Mouse (Mus musculus) left cerebral cortex, postnatal 14 days (tissue): ENCODE measurements around the gene Dennd2a. TPM values are rescaled to one million over a fixed set of nuclear protein-coding genes. Genes with fewer than 3 reads are reported as not detected.

Source experiments
- DNase-seq, 2 experiments: peaks; one replicate each; pipeline ENCODE4 v3.0.0; 2021 to 2022; ENCODE audit warnings: low spot score in 2 of 2, mixed read lengths in 1 of 2
- intact Hi-C: fragments of 180-260 bp; cut with DNase I; formaldehyde crosslinking; loops from one replicate; pipeline ENCODE4 v1.15.1; 2025
- long read RNA-seq, 2 experiments: library from polyadenylated mRNA; stranded (forward); transcript quantifications; one replicate each; pipeline ENCODE4 v2.0.0; 2021
- total RNA-seq, 2 experiments: library from RNA; stranded (reverse); gene quantifications; 2 replicates each; pipeline ENCODE4 v1.2.3; 2021

Gene Dennd2a
- total RNA-seq, result 10 to 100 TPM; 21.4 to 22.7 TPM
- long read RNA-seq, experiment 1, full-length matches to known transcripts, result 14 of 16 reads
- long read RNA-seq, experiment 1, partial matches to known transcripts, result 2 of 16 reads
- long read RNA-seq, experiment 1, other reads (novel, unspliced or antisense), result 0 of 16 reads
- long read RNA-seq, experiment 2, full-length matches to known transcripts, result 8 of 16 reads
- long read RNA-seq, experiment 2, partial matches to known transcripts, result 1 of 16 reads
- long read RNA-seq, experiment 2, other reads (novel, unspliced or antisense), result 7 of 16 reads

DNA sequence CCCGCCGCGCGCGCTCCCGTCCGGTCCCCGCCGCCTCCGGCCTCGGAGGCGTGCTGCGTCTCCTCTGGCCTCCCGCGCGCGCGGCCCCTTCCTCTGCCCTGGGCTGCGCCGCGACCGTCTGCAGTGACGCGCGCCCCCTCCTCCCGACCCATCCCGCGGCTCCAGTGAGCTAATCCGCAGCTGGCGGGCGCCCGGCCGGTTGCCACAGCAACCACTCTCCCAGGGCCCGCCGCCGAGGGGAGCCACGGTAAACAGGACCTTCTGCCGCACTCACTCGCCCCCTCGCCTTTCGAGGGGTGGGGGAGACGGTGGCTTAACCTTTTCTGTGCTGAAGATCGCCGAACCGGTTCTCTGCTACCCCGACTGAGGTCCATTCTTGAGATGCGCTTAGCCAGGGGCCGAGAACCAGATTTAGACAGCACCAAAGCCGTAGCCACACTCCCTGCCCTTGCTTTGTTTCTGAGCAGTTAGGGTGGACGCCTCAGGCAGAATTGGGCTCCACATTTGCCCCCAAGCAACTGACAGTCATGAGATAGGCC, at the start of gene Dennd2a:
TSS of gene Dennd2a (minus strand) at position 145 of the 539 bp plus-strand sequence.
- intact Hi-C loops, result loop anchor here (5.0 kb wide), 1 partner anchor 35 kb away; no protein-coding TSS in a partner anchor

DNA sequence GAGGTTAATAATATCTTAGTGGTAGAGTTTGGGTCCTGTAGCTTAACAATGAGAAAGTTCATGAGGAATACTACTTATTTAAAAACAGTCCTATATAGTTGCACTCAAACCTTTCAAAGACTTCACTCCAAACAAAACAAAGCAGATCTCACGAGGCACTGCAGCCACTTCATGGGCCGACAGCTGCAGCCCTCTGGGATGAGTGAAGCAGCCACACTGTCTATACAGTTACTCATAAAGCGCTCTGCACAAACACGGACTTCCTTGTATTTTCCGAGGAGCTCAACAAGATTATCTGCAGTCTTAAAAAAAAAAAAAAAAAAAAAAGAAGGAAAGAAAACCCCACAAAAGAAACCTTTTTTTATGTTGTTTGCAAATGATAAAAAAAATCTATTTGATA, 49.7 kb upstream of the Dennd2a start:
- intact Hi-C loops, result loop anchor here (10.0 kb wide), 1 partner anchor 187 kb away; no protein-coding TSS in a partner anchor
- DNase-seq, result no peak

More for the DNA sequence above, at the start of gene Dennd2a:
- peak; percentile 86 to 91 for DNase-seq

DNA sequence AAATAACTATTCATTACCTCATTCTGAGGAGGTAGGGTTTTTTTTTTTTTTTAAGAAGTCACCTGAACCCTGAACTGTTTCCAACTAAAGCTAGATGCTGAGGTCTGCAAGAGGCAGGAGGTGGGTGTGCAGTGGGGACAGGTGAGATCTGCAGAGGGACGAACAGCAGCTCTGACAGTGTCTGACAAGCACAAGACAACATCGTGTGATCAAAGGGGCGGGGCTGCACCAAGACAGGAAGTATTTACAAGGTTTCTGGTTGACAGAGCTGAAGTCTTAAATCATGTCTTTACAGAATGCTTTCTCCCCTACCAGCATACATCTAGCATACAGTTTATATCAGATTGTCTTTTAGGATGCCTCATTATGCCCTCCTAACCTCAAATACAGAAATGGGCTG, 49.2 kb upstream of the Dennd2a start:
- no peak for DNase-seq
- intact Hi-C loops, result loop anchor here (10.0 kb wide), 1 partner anchor 188 kb away; no protein-coding TSS in a partner anchor

DNA sequence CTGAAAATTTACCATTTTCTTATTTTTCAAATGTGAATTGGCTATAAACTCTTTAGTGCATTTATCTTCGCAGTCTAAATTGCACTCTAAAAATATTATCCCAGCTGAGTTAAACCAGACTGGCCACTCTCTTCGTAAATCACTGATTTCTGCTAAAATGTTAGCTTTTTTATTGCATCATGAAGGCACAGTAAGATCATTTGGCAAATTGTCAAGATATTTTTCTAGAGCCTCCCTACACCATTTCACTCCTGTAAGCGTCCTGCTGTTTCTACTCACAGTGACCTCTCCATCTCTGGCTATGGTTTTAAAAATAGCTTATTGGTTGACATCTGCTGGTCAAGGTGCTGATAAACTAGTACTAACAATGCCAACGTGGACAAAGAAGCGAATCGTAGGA, 48.4 kb upstream of the Dennd2a start:
- intact Hi-C loops, result loop anchor here (10.0 kb wide), 1 partner anchor 189 kb away; no protein-coding TSS in a partner anchor
- no peak for DNase-seq

DNA sequence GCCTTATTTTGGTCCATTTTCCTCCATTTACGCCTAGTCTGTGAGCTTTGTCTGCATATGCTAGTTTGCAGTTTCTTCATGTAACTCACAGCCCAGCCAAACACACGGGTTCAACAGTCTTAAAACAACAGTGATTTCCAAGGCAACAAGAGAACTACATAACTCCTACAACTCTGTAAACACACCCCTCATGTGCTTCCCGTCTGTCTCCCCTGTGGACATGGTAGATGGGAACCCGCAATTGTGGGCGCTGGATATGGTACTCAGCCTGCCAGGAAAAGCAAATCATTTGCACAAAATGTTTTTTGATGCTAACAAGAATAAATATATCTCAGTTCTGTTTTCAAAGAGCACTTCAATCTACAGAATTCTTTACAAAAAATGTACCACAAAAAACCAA, 46.9 kb upstream of the Dennd2a start:
- intact Hi-C loops, result loop anchor here (10.0 kb wide), 1 partner anchor 190 kb away; no protein-coding TSS in a partner anchor
- DNase-seq, result peak; percentile 29 to 30

DNA sequence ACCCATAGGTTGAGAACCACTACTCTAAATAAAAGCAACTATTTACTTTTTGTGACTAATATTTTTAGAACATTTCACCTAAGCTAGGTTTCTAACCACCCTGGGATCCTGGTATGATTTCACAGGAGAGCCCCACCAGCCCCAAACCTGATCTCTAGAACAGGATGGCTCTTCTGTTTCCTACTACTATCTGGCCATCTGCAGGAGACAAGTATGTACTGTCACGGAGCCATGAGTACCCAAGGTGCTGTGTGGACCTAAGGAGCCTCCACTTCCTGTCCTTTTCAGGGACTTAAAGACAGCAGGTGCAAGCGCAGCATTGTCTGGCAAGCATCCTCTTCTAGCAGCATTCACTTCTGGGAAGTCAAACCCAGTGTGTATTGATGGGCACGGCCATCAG, 44.2 kb upstream of the Dennd2a start:
- intact Hi-C loops, result loop anchor here (10.0 kb wide), 1 partner anchor 193 kb away; no protein-coding TSS in a partner anchor
- DNase-seq, result no peak

DNA sequence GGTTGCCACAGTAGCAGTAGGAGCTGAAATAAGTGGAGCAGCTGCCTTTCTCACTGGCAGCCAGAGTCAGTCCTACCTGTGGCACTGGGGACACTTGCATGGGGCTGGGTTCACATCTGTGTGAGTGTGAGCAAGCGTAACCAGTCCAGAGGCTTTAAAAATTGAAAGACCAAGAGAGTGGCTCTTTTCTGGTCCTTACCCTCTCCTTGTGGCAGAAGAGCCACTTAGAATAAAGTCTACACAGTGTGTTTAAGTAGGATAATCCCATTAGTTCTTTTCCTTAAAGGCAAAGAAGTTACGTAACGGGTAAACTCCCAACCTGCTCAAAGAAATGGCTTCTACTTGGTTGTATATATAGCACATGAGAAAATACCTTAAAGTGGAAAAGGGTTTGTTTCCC, 43.2 kb upstream of the Dennd2a start:
- intact Hi-C loops, result loop anchor here (10.0 kb wide), 1 partner anchor 194 kb away; no protein-coding TSS in a partner anchor
- DNase-seq, result no peak

DNA sequence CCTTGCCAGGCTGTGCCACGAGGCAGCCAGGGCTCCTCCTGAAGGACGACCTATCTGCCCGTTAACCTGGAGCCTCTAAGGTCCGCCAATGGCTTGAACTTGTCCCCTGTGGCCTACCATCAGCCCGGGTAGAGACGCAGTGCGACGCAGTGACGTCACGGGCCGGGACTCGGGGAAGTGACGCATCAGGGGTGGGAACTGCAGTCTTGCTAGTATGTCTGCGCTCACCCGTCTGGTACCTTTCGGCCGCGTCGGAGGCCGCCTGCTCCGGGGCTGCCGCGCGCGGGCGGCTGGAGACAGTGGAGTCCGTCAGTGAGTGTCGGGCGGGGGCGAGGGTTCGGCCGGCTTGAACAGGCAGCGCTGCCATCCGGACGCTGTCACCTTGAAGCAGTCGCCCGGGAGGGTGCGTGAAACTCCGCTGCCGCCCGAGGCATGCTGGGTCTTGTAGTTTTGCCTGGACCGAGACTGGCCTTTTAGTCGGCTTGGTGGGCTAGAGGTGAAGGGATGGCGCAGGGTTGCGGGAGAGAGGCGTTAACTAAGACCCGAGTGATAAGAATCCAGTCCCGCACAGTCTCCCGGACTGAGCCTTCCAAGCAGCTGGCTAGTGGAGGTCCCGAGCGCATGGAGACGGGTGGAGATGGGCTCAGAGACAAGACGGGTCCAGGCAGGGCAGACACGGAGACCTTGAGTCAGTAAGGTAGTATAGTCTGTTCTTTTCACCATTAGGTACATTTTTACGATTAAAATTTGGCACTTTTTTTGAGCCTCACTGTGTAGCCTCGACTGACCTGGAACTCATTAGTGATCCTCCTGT, 34.9 kb upstream of the Dennd2a start, which contains the start of gene Ndufb2:
TSS of gene Ndufb2 (plus strand) at position 174 of the 814 bp plus-strand sequence.
- intact Hi-C loops, result loop anchor here (10.0 kb wide), 1 partner anchor 802 kb away; no protein-coding TSS in a partner anchor
- peak; percentile 93 to 94 for DNase-seq

DNA sequence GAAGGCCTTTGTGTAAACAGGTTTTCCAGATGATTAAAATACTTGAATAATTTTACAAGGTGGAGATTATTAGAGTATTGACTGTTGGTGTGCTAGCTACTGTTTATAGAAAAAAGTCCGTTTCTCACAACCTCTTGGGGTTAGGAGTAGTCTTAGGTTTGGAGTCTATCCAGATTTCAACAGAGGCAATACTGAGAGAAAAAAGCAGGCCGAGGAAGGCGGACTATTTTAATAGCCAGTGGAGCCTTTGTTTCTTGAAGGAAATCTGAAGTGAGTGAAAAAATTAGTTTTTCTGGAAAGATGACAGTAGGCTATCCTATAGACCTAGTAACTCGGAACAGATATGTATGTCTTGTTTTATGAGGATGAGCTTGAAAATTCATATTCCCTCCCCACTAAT, 33.8 kb upstream of the Dennd2a start:
- DNase-seq, result no peak
- intact Hi-C loops, result loop anchor here (10.0 kb wide), 1 partner anchor 803 kb away; no protein-coding TSS in a partner anchor

DNA sequence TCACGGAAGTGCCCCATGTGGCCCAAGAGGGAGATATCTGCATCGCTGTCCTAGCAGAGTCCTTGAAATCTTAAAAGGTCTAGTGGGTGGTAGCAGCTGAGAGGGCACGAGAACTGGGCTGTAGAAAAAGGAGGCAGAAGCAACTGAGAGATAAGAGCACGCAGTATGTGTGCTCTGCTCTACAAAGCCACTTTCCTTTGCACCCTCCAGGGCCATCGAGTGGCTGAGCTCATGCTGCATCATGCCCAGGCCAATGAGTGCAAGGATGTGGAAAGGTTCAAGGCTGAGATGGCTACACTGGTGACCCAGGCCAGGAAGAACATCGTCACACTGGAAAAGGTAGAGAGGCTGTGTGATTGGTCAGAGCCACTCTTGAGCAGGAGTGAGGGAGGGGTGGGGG, 27.9 kb upstream of the Dennd2a start, which contains the start of gene Gm42420:
TSS of gene Gm42420 (plus strand) at position 237 of the 400 bp plus-strand sequence.
- DNase-seq, result no peak
- intact Hi-C loops, result no loop called here

DNA sequence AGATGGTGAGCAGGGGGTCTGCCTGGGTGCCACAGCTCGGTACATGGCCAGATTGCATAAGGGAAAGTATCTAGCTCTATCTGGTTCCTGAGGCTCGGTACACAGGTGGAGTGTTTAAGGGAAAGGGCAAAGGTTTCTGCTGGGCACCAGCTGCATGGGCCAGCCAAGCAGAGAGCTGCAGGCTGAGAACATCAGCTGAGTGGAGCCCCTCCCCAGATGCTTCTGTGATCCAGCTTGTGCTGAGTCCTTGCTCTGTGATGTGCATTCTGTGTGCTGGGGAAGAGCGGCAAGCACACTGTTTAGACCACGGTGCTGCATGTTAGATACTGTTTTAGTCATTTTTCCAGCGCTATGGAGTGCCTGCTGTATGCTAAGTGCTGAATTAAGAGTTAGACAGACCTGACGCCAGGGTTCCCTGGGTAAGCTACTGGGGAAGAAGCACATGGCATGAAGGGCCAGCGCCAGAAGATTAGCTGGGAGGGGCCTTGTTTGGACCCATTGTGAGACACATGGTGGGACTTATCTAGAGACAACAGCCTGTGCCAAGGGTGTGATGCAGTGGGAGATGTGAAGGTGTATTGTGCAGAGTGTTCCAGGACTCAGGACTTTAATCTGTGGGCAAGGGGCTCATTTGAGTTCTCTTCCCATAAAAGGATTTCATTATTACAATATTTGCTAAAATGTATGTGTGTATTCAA, 23.6 kb upstream of the Dennd2a start:
- intact Hi-C loops, result no loop called here
- no peak for DNase-seq

DNA sequence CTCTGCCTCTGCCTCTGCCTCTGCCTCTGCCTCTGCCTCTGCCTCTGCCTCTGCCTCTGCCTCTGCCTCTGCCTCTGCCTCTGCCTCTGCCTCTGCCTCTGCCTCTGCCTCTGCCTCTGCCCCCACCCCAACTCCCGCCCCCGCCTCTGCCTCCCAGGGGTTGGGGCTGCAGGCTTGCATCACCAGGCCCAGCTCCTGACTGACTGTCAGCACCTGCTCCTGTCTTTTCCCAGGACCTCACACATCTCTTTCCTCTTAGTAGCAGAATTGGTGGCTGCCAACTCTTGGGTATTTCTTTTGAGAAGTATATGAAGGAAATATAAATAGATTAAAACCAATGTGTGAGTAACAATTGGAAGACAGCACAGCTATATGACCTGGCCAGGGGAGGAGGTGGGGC, 22.9 kb upstream of the Dennd2a start:
- intact Hi-C loops, result no loop called here

DNA sequence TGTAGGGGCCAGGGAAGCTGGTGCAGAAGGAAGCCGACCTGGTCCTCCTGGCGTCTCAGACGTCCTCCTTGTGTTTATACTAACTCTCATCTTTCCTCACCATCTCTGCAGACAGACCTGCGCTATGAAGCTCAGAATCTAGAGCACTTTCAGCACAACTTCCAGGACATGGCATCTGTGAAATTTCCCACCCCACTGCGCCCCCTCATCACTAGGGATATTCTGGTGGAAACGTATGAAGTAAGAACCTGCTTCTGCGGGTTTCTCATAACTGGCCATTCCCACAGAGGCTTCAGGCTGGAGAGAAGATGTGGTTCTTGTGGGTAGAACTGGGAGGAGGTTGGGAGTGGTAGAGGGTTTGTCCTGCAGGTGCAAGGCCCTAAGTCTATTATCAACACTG, 21.9 kb upstream of the Dennd2a start:
- DNase-seq, result peak; percentile 39 to 48
- intact Hi-C loops, result no loop called here

More for the DNA sequence above, 22.9 kb upstream of the Dennd2a start:
- DNase-seq, result no peak

DNA sequence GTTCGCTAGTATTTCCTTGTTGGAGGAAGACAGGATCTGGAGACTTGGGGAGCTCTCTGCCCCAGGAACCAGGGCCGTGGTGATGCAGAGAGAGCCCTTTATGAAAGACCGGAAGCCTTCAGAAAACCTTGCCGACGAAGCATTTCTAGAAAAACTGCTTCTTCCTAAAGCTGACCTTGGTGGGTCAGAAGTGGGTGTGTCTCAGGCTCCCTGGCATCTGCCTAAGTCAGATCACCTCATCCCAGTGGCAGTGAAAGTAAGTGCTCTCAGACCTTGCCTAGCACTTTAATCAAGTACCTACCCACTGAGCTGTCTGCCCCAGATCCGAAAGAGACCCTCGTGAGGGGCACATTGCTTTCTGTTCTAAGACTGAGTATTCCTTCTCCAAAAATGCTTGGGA, 17.3 kb upstream of the Dennd2a start:
- no peak for DNase-seq
- intact Hi-C loops, result no loop called here

DNA sequence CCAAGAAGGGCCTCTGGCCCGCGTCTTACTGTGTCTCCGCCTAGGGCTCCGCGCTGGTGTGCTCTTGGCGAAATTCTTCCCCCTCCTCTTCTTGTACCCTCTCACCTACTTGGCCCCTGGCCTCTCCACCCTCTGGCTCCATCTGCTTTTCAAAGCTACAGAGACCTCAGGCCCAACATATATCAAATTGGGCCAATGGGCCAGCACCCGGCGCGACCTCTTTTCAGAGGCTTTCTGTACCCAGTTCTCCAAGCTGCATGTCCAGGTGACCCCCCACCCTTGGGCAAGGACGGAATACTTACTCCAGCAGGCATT, 16.8 kb upstream of the Dennd2a start:
- no peak for DNase-seq
- intact Hi-C loops, result no loop called here

DNA sequence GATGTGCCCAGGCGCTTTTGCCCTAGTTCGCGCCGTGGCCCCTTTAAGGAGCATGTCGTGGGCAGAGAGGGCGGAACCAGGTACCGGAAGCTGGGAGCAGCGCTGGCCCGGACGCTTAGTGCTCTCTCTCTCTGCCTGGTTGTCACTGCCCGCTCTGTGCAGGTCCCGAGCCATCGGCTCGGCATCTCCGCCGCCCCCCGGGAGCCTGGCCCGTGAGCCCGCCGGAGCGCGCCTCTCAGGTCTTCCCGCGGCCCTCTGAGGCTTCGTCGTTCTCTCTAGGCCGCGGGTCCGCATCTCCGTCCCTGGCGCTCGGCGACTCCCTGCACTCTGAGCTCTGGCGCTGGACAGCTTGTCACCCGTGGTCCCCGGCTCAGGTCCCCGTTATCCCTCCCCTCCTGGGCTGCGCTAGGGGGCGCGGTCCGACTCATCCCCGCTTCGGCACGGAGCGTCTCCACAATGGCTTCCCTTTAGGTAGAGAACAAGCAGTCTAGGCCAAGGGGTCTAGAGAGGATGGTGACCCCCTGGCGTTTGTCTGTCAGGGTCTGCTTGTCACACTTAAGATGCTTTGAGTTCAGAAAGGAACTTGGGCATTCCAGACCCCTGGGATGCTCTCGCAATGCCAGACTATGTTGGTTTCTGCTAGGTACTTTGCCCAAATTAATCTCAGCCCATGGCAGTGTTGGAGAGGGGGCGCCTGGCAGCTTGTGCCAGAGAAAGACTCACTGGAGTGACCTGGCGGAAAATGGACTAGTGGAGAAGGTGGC, 16.3 kb upstream of the Dennd2a start, which contains the start of gene Adck2:
TSS of gene Adck2 (plus strand) at position 83 of the 764 bp plus-strand sequence.
- intact Hi-C loops, result no loop called here
- DNase-seq, result peak; percentile 58 to 84

DNA sequence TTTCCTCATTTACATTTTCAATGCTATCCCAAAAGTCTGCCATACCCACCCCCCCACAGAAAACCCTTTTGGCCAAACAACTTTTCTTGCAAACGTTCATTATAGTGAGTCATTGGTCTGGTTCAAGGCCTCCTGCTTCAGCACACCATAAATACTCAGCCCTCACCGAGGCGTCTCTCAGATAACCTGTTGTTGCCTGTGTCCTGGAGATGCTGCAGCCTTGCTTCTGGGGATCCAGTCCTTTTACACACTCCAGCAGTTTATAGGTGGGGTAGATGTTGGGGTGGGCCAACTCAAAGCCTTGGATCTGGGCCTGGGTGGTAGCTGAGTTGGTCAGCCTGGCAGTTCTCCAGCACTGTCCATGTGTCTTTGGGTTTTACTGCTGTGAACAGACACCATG, 12.8 kb upstream of the Dennd2a start:
- intact Hi-C loops, result no loop called here
- no peak for DNase-seq

DNA sequence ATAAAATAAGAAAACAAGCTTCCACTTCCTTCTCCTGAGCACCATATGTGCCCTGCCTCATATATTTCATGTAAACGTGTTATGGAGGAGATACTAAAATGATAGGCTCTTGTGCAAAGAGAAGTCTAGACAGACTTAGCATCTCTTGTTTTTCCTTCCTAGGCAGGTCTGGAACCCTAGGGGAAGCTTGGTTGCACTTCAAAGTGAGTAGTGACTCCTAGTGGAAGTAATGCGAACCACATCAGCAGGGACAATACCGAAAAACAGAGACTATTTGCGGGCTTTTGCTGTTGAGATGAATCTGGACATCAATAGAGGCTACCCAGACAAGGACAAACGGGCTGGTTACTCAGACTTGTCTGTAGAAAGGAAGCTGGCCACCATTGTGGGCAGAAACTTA, 9.9 kb upstream of the Dennd2a start:
- DNase-seq, result peak; percentile 49 to 57
- intact Hi-C loops, result no loop called here
